Mouse (Mus musculus): ENCODE results near the gene Olfr1014.

Olfr1014 gene

GRCm38 (mm10) chr2:85772413-85772812, at the start of gene Olfr1014:
Olfr1014 (plus strand) TSS chr2:85772713.
- no peak for DNase-seq (ENCODE audit: low spot score)

- DNase-seq (ENCODE audit: low spot score), result no peak
Measured at GRCm38 (mm10) chr2:85725793-85726192, 46.7 kb upstream of the Olfr1014 start.

GRCm38 (mm10) chr2:85753822-85754221, 18.7 kb upstream of the Olfr1014 start:
- DNase-seq (ENCODE audit: low spot score), result no peak

GRCm38 (mm10) chr2:85762666-85763065, 9.8 kb upstream of the Olfr1014 start, which contains the start of gene Olfr1012:
Olfr1012 (minus strand) TSS chr2:85762766.
- no peak for DNase-seq (ENCODE audit: low spot score)

- DNase-seq (ENCODE audit: low spot score), result no peak
Measured at GRCm38 (mm10) chr2:85766798-85767197, 5.7 kb upstream of the Olfr1014 start, which contains the start of gene Olfr1013. Olfr1013 (plus strand) TSS chr2:85767098.

- DNase-seq (ENCODE audit: low spot score), result no peak
Measured at GRCm38 (mm10) chr2:85781717-85782116, 9.2 kb downstream of the Olfr1014 start, which contains the start of gene Olfr1015. Olfr1015 (plus strand) TSS chr2:85782017.

GRCm38 (mm10) chr2:85792331-85792730, 19.8 kb downstream of the Olfr1014 start:
- no peak for DNase-seq (ENCODE audit: low spot score)

- DNase-seq (ENCODE audit: low spot score), result no peak
Measured at GRCm38 (mm10) chr2:85802444-85802843, 29.9 kb downstream of the Olfr1014 start, which contains the start of gene Olfr1016. Olfr1016 (minus strand) TSS chr2:85802544.

GRCm38 (mm10) chr2:85804501-85804900, 32.0 kb downstream of the Olfr1014 start:
- DNase-seq (ENCODE audit: low spot score), result no peak

- DNase-seq (ENCODE audit: low spot score), result no peak
Measured at GRCm38 (mm10) chr2:85818179-85818578, 45.7 kb downstream of the Olfr1014 start, which contains the start of gene Olfr1018. Olfr1018 (plus strand) TSS chr2:85818479.

Measured in T-cell, adult 2 months (primary cell).